ENCODE assay signal across 14 mouse cellular contexts in genomic region chr4:77982094-77982493, GRCm38 (mm10).
"Had no signal": no experiment of that assay in that cellular context is flagged by ENCODE, and none has a peak within 500 bp of the region (broad histone marks: within the 10 kb centered on the region; RNA-seq: fewer than 3 reads in every experiment).

No protein-coding gene starts in this region.

- H3K9ac ChIP-seq: limb, embryonic 13.5 days; liver, embryonic 14.5 days; neural tube, embryonic 12.5 days had no signal

- DNase-seq: kidney, adult 9 months; kidney, postnatal 4 days; left cerebral cortex, postnatal 4 days; lung, adult 18-20 months; right cerebral cortex, postnatal 4 days; spleen, adult 18-20 months; thymus, adult 18-20 months; thymus, postnatal 14 days had no signal

- H3K4me3 ChIP-seq: layer of hippocampus, adult 2 months; limb, embryonic 13.5 days; neural tube, embryonic 12.5 days had no signal

- H3K4me1 ChIP-seq: limb, embryonic 13.5 days; neural tube, embryonic 12.5 days had no signal

- H3K36me3 ChIP-seq: limb, embryonic 13.5 days; neural tube, embryonic 12.5 days had no signal

- ATAC-seq: intestine, postnatal 0 days had no signal

- H3K27ac ChIP-seq: kidney, postnatal 0 days; layer of hippocampus, adult 2 months; limb, embryonic 13.5 days; liver, embryonic 14.5 days; neural tube, embryonic 12.5 days had no signal

- H3K9me3 ChIP-seq: limb, embryonic 13.5 days; neural tube, embryonic 12.5 days had no signal

- H3K27me3 ChIP-seq: limb, embryonic 13.5 days; neural tube, embryonic 12.5 days had no signal

- H3K4me2 ChIP-seq: limb, embryonic 13.5 days; neural tube, embryonic 12.5 days had no signal
